Comparison of ENCODE assay signal across 16 mouse cellular contexts in the genomic region with DNA sequence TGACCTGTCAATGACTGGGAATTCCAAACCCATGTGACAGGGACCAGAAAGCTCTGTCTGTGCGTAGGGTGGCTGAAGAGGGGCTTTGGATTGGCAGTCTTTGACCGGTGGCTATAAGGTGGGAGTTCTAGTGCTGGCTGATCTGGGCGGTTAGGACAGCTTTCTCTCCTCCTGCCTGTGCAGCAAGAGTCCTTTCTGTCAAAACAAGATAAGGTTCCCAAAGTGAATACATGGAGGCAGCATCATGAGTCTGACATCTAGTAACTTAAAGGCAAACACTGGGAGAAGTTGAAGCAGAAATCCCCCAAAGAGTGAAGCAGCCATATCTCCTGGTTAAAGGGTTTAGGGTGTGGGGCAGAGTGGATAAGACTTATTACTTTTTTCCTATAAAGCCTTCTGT. TPM values are rescaled to one million over a fixed set of nuclear protein-coding genes. Genes with fewer than 3 reads are reported as not detected.
DNase-seq lines count a peak whose midpoint lies in the region; ATAC-seq and TF ChIP-seq lines count a peak whose summit lies in the region.
"Had no signal": no experiment of that assay in that cellular context is flagged by ENCODE, and none has a peak within 500 bp of the region (broad histone marks: within the 10 kb centered on the region; RNA-seq: fewer than 3 reads in every experiment).

Gene Golga7b, plus strand, starts transcription at position 56 of the 400 bp plus-strand sequence.

- no peak for DNase-seq in layer of hippocampus, adult 18-20 months (ENCODE audit: low spot score in 2 of 2)
- no peak for DNase-seq in layer of hippocampus, adult 9-10 months (ENCODE audit: low spot score)
- no peak for DNase-seq in brain, embryonic 14.5 days (ENCODE audit: low read depth)
- no peak for DNase-seq in left cerebral cortex, postnatal 36 days (ENCODE audit: low spot score in 2 of 2)
- DNase-seq in thymus, postnatal 4 days, result no peak
- no peak for DNase-seq in lung, postnatal 4 days
- DNase-seq: cerebellum, adult 8-10 months; kidney, postnatal 14 days; thymus, postnatal 36 days had no signal

- no peaks in the 10 kb centered on the region for H3K36me3 ChIP-seq in hindbrain, embryonic 15.5 days
- H3K36me3 ChIP-seq in kidney, embryonic 15.5 days, result no peaks in the 10 kb centered on the region
- H3K36me3 ChIP-seq: heart, embryonic 13.5 days; stomach, embryonic 15.5 days had no signal

- ATAC-seq in hindbrain, embryonic 15.5 days (ENCODE audit: low FRiP score, low read depth), result no peak
- no peak for ATAC-seq in kidney, embryonic 15.5 days (replicated peaks; ENCODE audit: low FRiP score)
- ATAC-seq: CD4-positive, CD25-positive, alpha-beta regulatory T cell, adult 4 months had no signal

- no peaks in the 10 kb centered on the region for H3K9me3 ChIP-seq in hindbrain, embryonic 15.5 days
- H3K9me3 ChIP-seq in kidney, embryonic 15.5 days (replicated peaks), result no peaks in the 10 kb centered on the region
- H3K9me3 ChIP-seq: heart, embryonic 13.5 days; stomach, embryonic 15.5 days had no signal

- no peak within 1 kb of the TSS for H3K4me3 ChIP-seq in hindbrain, embryonic 15.5 days
- no peak within 1 kb of the TSS for H3K4me3 ChIP-seq in kidney, embryonic 15.5 days (replicated peaks)
- H3K4me3 ChIP-seq: heart, embryonic 13.5 days; stomach, embryonic 15.5 days had no signal

- H3K4me1 ChIP-seq in hindbrain, embryonic 15.5 days (replicated peaks), result no peaks in the 10 kb centered on the region
- H3K4me1 ChIP-seq in kidney, embryonic 15.5 days, result no peaks in the 10 kb centered on the region
- H3K4me1 ChIP-seq: stomach, embryonic 15.5 days had no signal

- no peaks in the 10 kb centered on the region; the same call in 1 of the 2 replicates for H3K27me3 ChIP-seq in hindbrain, embryonic 15.5 days
- peaks cover 7% of the 10 kb centered on the region for H3K27me3 ChIP-seq in kidney, embryonic 15.5 days
- H3K27me3 ChIP-seq: stomach, embryonic 15.5 days had no signal

- no peak within 1 kb of the TSS for H3K9ac ChIP-seq in hindbrain, embryonic 15.5 days
- no peak within 1 kb of the TSS for H3K9ac ChIP-seq in kidney, embryonic 15.5 days
- H3K9ac ChIP-seq: heart, embryonic 13.5 days; stomach, embryonic 15.5 days had no signal

- TF ChIP-seq CTCF in brain, embryonic 14.5 days (IDR thresholded peaks at IDR 0.05; ENCODE audit: borderline replicate concordance, extremely low read depth, insufficient read depth, insufficient read length), result no peak

- H3K4me2 ChIP-seq in hindbrain, embryonic 15.5 days, result no peak within 1 kb of the TSS
- H3K4me2 ChIP-seq in kidney, embryonic 15.5 days, result no peak within 1 kb of the TSS
- H3K4me2 ChIP-seq: heart, embryonic 13.5 days; liver, embryonic 11.5 days; stomach, embryonic 15.5 days had no signal

- WGBS in hindbrain, embryonic 15.5 days, result 86% methylated on average over 3 of the region's 3 CpGs
- WGBS in kidney, embryonic 15.5 days, result 79% methylated on average over 3 of the region's 3 CpGs

- TF ChIP-seq POLR2A in brain, embryonic 14.5 days (IDR thresholded peaks at IDR 0.05; ENCODE audit: borderline replicate concordance, extremely low read depth, insufficient read depth, insufficient read length, poor library complexity, severe bottlenecking), result no peak

- intact Hi-C loops in left cerebral cortex, postnatal 36 days (cut with DNase I), result no loop called here

- no peak within 1 kb of the TSS for H3K27ac ChIP-seq in hindbrain, embryonic 15.5 days (replicated peaks)
- no peak within 1 kb of the TSS for H3K27ac ChIP-seq in kidney, embryonic 15.5 days
- H3K27ac ChIP-seq: heart, embryonic 13.5 days; stomach, embryonic 15.5 days had no signal

RNA-seq across cellular contexts. Expression of gene Golga7b, which starts in this region (rescaled TPM):
- total RNA-seq in layer of hippocampus, adult 18-20 months (2021), result 10 to 100 TPM; 64.3 to 64.4 TPM
- polyA plus RNA-seq in brain, embryonic 14.5 days (2012; rRNA removed), result 20.5 and 33.7 TPM in 2 replicates
- 61.7 and 68.4 TPM in 2 replicates for polyA plus RNA-seq in hindbrain, embryonic 15.5 days (2015; fragmentation: Nextera tagmentation; extraction: Ambion mirVana)
- 100 to 1,000 TPM; 122 to 150 TPM for total RNA-seq in left cerebral cortex, postnatal 36 days (2021)
- polyA plus RNA-seq in kidney, embryonic 15.5 days (2015; fragmentation: Nextera tagmentation; extraction: Ambion mirVana), result 0.13 and 0.34 TPM in 2 replicates
- total RNA-seq: monocyte, adult 5-6 weeks had no signal
- polyA plus RNA-seq: liver, embryonic 11.5 days had no signal

Comparison
In these comparisons a context has a peak if more than half of its experiments do, and no peak if none do; other contexts are left out.
1. RNA of gene Golga7b (polyA plus RNA-seq): 61.7 to 68.4 TPM in hindbrain, embryonic 15.5 days and 20.5 to 33.7 TPM in brain, embryonic 14.5 days; 0.13 to 0.34 TPM in kidney, embryonic 15.5 days; every median in the first group is over 10 times any median in the second.